Mouse (Mus musculus): ENCODE measurements at regions not wholly inside any gene's neighbourhood (a gene's known extent, or its start where the extent isn't known, plus 50 kb on each side); places are given as distances from the start of the nearest gene placed in this dataset.

GRCm38 (mm10) chr5:39988039-39988438 is 232.8 kb upstream of the Hs3st1 start:
- Histone ChIP-seq H3K4me3 (ENCODE audit: low read length) (no peak overlapping the region), H3K9me3 (ENCODE audit: low read length) (no peaks in the 10 kb centered on the region), H3K9ac (replicated peaks; ENCODE audit: low read length) (no peak overlapping the region), H3K27ac (ENCODE audit: low read length) (no peak overlapping the region), H3K4me1 (ENCODE audit: insufficient read depth, low read length) (no peaks in the 10 kb centered on the region), H3K36me3 (ENCODE audit: insufficient read depth, low read length) (no peaks in the 10 kb centered on the region), H3K4me2 (replicated peaks; ENCODE audit: low read depth, low read length) (no peak overlapping the region), H3K27me3 (ENCODE audit: insufficient read depth, low read length) (no peaks in the 10 kb centered on the region)
- 26% methylated on average over 1 of the region's 1 CpGs for WGBS
- no peak for ATAC-seq (ENCODE audit: low FRiP score, low TSS enrichment)

GRCm38 (mm10) chr5:39964371-39964770 is 209.1 kb upstream of the Hs3st1 start:
- no peak overlapping the region for H3K4me2 ChIP-seq (replicated peaks; ENCODE audit: low read depth, low read length)
- no peak for ATAC-seq (ENCODE audit: low FRiP score, low TSS enrichment)
- no peaks in the 10 kb centered on the region for H3K4me1 ChIP-seq (ENCODE audit: insufficient read depth, low read length)
- no peak overlapping the region for H3K9ac ChIP-seq (replicated peaks; ENCODE audit: low read length)
- H3K9me3 ChIP-seq (ENCODE audit: low read length): no peaks in the 10 kb centered on the region
- H3K4me3 ChIP-seq (ENCODE audit: low read length): no peak overlapping the region
- H3K27me3 ChIP-seq (ENCODE audit: insufficient read depth, low read length): no peaks in the 10 kb centered on the region
- H3K36me3 ChIP-seq (ENCODE audit: insufficient read depth, low read length): no peaks in the 10 kb centered on the region
- no peak overlapping the region for H3K27ac ChIP-seq (ENCODE audit: low read length)

- Histone ChIP-seq H3K27me3 (ENCODE audit: insufficient read depth, low read length) (no peaks in the 10 kb centered on the region), H3K4me2 (replicated peaks; ENCODE audit: low read depth, low read length) (no peak overlapping the region), H3K27ac (ENCODE audit: low read length) (no peak overlapping the region), H3K4me3 (ENCODE audit: low read length) (no peak overlapping the region), H3K4me1 (ENCODE audit: insufficient read depth, low read length) (no peaks in the 10 kb centered on the region), H3K9ac (replicated peaks; ENCODE audit: low read length) (no peak overlapping the region), H3K36me3 (ENCODE audit: insufficient read depth, low read length) (no peaks in the 10 kb centered on the region), H3K9me3 (ENCODE audit: low read length) (no peaks in the 10 kb centered on the region)
- peak; percentile 57; the same call in 1 of the 2 replicates for ATAC-seq (ENCODE audit: low FRiP score, low TSS enrichment)
- 33% methylated on average over 4 of the region's 4 CpGs for WGBS
These were observed 205.7 kb upstream of the Hs3st1 start for GRCm38 (mm10) chr5:39960981-39961380.

- Histone ChIP-seq H3K9me3 (ENCODE audit: low read length) (no peaks in the 10 kb centered on the region), H3K9ac (replicated peaks; ENCODE audit: low read length) (no peak overlapping the region), H3K27ac (ENCODE audit: low read length) (no peak overlapping the region), H3K4me3 (ENCODE audit: low read length) (no peak overlapping the region), H3K4me2 (replicated peaks; ENCODE audit: low read depth, low read length) (no peak overlapping the region), H3K27me3 (ENCODE audit: insufficient read depth, low read length) (no peaks in the 10 kb centered on the region), H3K36me3 (ENCODE audit: insufficient read depth, low read length) (no peaks in the 10 kb centered on the region), H3K4me1 (ENCODE audit: insufficient read depth, low read length) (no peaks in the 10 kb centered on the region)
- 83% methylated on average over 2 of the region's 2 CpGs for WGBS
- ATAC-seq (ENCODE audit: low FRiP score, low TSS enrichment): no peak
These were observed 180.3 kb upstream of the Hs3st1 start for GRCm38 (mm10) chr5:39935564-39935963.

GRCm38 (mm10) chr5:39931890-39932289 is 176.6 kb upstream of the Hs3st1 start:
- Histone ChIP-seq H3K27ac (ENCODE audit: low read length) (no peak overlapping the region), H3K27me3 (ENCODE audit: insufficient read depth, low read length) (no peaks in the 10 kb centered on the region), H3K9ac (replicated peaks; ENCODE audit: low read length) (no peak overlapping the region), H3K36me3 (ENCODE audit: insufficient read depth, low read length) (no peaks in the 10 kb centered on the region), H3K4me2 (replicated peaks; ENCODE audit: low read depth, low read length) (no peak overlapping the region), H3K9me3 (ENCODE audit: low read length) (no peaks in the 10 kb centered on the region), H3K4me1 (ENCODE audit: insufficient read depth, low read length) (no peaks in the 10 kb centered on the region), H3K4me3 (ENCODE audit: low read length) (no peak overlapping the region)
- 96% methylated on average over 2 of the region's 2 CpGs for whole genome bisulfite sequencing
- no peak for ATAC-seq (ENCODE audit: low FRiP score, low TSS enrichment)

GRCm38 (mm10) chr5:39909369-39909768 is 154.1 kb upstream of the Hs3st1 start:
- 58% methylated on average over 1 of the region's 1 CpGs for WGBS

GRCm38 (mm10) chr5:39871723-39872085 is 116.4 kb upstream of the Hs3st1 start:
- no peak for ATAC-seq (ENCODE audit: low FRiP score, low TSS enrichment)
- Histone ChIP-seq H3K9ac (replicated peaks; ENCODE audit: low read length) (no peak overlapping the region), H3K36me3 (ENCODE audit: insufficient read depth, low read length) (no peaks in the 10 kb centered on the region), H3K9me3 (ENCODE audit: low read length) (no peaks in the 10 kb centered on the region), H3K27me3 (ENCODE audit: insufficient read depth, low read length) (no peaks in the 10 kb centered on the region), H3K4me1 (ENCODE audit: insufficient read depth, low read length) (no peaks in the 10 kb centered on the region), H3K4me3 (ENCODE audit: low read length) (no peak overlapping the region), H3K4me2 (replicated peaks; ENCODE audit: low read depth, low read length) (no peak overlapping the region), H3K27ac (ENCODE audit: low read length) (no peak overlapping the region)
- WGBS: 92% methylated on average over 2 of the region's 2 CpGs

More at GRCm38 (mm10) chr5:39909369-39909768, 154.1 kb upstream of the Hs3st1 start:
- no peaks in the 10 kb centered on the region for H3K27me3 ChIP-seq (ENCODE audit: insufficient read depth, low read length)
- no peak overlapping the region for H3K27ac ChIP-seq (ENCODE audit: low read length)
- H3K4me3 ChIP-seq (ENCODE audit: low read length): no peak overlapping the region
- no peak for ATAC-seq (ENCODE audit: low FRiP score, low TSS enrichment)
- no peaks in the 10 kb centered on the region for H3K4me1 ChIP-seq (ENCODE audit: insufficient read depth, low read length)
- H3K9me3 ChIP-seq (ENCODE audit: low read length): no peaks in the 10 kb centered on the region
- no peak overlapping the region for H3K9ac ChIP-seq (replicated peaks; ENCODE audit: low read length)
- no peaks in the 10 kb centered on the region for H3K36me3 ChIP-seq (ENCODE audit: insufficient read depth, low read length)
- no peak overlapping the region for H3K4me2 ChIP-seq (replicated peaks; ENCODE audit: low read depth, low read length)

GRCm38 (mm10) chr5:39870835-39871722 is 115.8 kb upstream of the Hs3st1 start:
- Histone ChIP-seq H3K9ac (replicated peaks; ENCODE audit: low read length) (no peak overlapping the region), H3K4me3 (ENCODE audit: low read length) (no peak overlapping the region), H3K4me2 (replicated peaks; ENCODE audit: low read depth, low read length) (no peak overlapping the region), H3K36me3 (ENCODE audit: insufficient read depth, low read length) (no peaks in the 10 kb centered on the region), H3K9me3 (ENCODE audit: low read length) (no peaks in the 10 kb centered on the region), H3K27ac (ENCODE audit: low read length) (no peak overlapping the region), H3K27me3 (ENCODE audit: insufficient read depth, low read length) (no peaks in the 10 kb centered on the region), H3K4me1 (ENCODE audit: insufficient read depth, low read length) (no peaks in the 10 kb centered on the region)
- ATAC-seq (ENCODE audit: low FRiP score, low TSS enrichment): no peak
- 71% methylated on average over 10 of the region's 10 CpGs for whole genome bisulfite sequencing

- Histone ChIP-seq H3K4me1 (ENCODE audit: insufficient read depth, low read length) (no peaks in the 10 kb centered on the region), H3K27ac (ENCODE audit: low read length) (no peak overlapping the region), H3K9me3 (ENCODE audit: low read length) (no peaks in the 10 kb centered on the region), H3K4me3 (ENCODE audit: low read length) (no peak overlapping the region), H3K36me3 (ENCODE audit: insufficient read depth, low read length) (no peaks in the 10 kb centered on the region), H3K4me2 (replicated peaks; ENCODE audit: low read depth, low read length) (no peak overlapping the region), H3K27me3 (ENCODE audit: insufficient read depth, low read length) (no peaks in the 10 kb centered on the region), H3K9ac (replicated peaks; ENCODE audit: low read length) (no peak overlapping the region)
- 74% methylated on average over 2 of the region's 2 CpGs for WGBS
- ATAC-seq (ENCODE audit: low FRiP score, low TSS enrichment): no peak
These were observed 101.9 kb upstream of the Hs3st1 start for GRCm38 (mm10) chr5:39857192-39857591.

- WGBS: 72% methylated on average over 3 of the region's 3 CpGs
- ATAC-seq (ENCODE audit: low FRiP score, low TSS enrichment): no peak
These were observed 101.4 kb upstream of the Hs3st1 start for GRCm38 (mm10) chr5:39856616-39857156.

More at GRCm38 (mm10) chr5:39856616-39857156, 101.4 kb upstream of the Hs3st1 start:
- Histone ChIP-seq H3K36me3 (ENCODE audit: insufficient read depth, low read length) (no peaks in the 10 kb centered on the region), H3K27ac (ENCODE audit: low read length) (no peak overlapping the region), H3K9me3 (ENCODE audit: low read length) (no peaks in the 10 kb centered on the region), H3K9ac (replicated peaks; ENCODE audit: low read length) (no peak overlapping the region), H3K4me2 (replicated peaks; ENCODE audit: low read depth, low read length) (no peak overlapping the region), H3K4me1 (ENCODE audit: insufficient read depth, low read length) (no peaks in the 10 kb centered on the region), H3K4me3 (ENCODE audit: low read length) (no peak overlapping the region), H3K27me3 (ENCODE audit: insufficient read depth, low read length) (no peaks in the 10 kb centered on the region)
